Mouse (Mus musculus) embryonic facial prominence, embryonic 11.5 days (tissue): ENCODE measurements at regions not wholly inside any gene's neighbourhood (a gene's known extent, or its start where the extent isn't known, plus 50 kb on each side); places are given as distances from the start of the nearest gene placed in this dataset.

Experiments used
- ATAC-seq: fragments of 200-750 bp; cut with Nextera tagmentation; replicated peaks from 2 replicates; pipeline ENCODE4 v1.8.0; 2017; ENCODE audit warnings: low read depth; ENCODE audit not compliant: insufficient number of reproducible peaks, low FRiP score, low TSS enrichment
- DNase-seq: peaks from one replicate; pipeline ENCODE4 v3.0.0-alpha.2; 2015; ENCODE audit warnings: low spot score
- H3K27ac ChIP-seq: fragments of 300-500 bp; sonication (generic); replicated peaks from 2 replicates; pipeline ENCODE4 v1.5.1; 2014; ENCODE audit warnings: mild to moderate bottlenecking, low read depth, low read length, control low read depth
- H3K27me3 ChIP-seq: fragments of 300-500 bp; sonication (generic); 2 replicates; pipeline ENCODE4 v1.6.1; 2014; ENCODE audit warnings: mild to moderate bottlenecking, low read length, moderate library complexity, mixed read lengths; ENCODE audit not compliant: control insufficient read depth, insufficient read depth
- H3K36me3 ChIP-seq: fragments of 300-500 bp; sonication (generic); replicated peaks from 2 replicates; pipeline ENCODE4 v1.6.1; 2014; ENCODE audit warnings: low read depth, mild to moderate bottlenecking, low read length, moderate library complexity, mixed read lengths; ENCODE audit not compliant: control insufficient read depth, insufficient read depth
- H3K4me1 ChIP-seq: fragments of 300-500 bp; sonication (generic); 2 replicates; pipeline ENCODE4 v1.6.1; 2014; ENCODE audit warnings: low read length, mixed read lengths; ENCODE audit not compliant: control insufficient read depth, insufficient read depth
- H3K4me2 ChIP-seq: fragments of 300-500 bp; sonication (generic); 2 replicates; pipeline ENCODE4 v1.6.1; 2014; ENCODE audit warnings: low read depth, mild to moderate bottlenecking, control low read depth, low read length, moderate library complexity
- H3K4me3 ChIP-seq: fragments of 300-500 bp; sonication (generic); 2 replicates; pipeline ENCODE4 v1.5.1; 2014; ENCODE audit warnings: low read depth, low read length, control low read depth
- H3K9ac ChIP-seq: fragments of 300-500 bp; sonication (generic); replicated peaks from 2 replicates; pipeline ENCODE4 v1.6.1; 2014; ENCODE audit warnings: mild to moderate bottlenecking, control low read depth, low read length
- H3K9me3 ChIP-seq: fragments of 300-500 bp; sonication (generic); replicated peaks from 2 replicates; pipeline ENCODE4 v1.6.1; 2016; ENCODE audit warnings: mild to moderate bottlenecking, low read length, inconsistent platforms, mixed read lengths; ENCODE audit not compliant: control insufficient read depth
- WGBS: fragments of 180-500 bp; shearing (Covaris S2); extraction: QIAGEN DNeasy Blood & Tissue Kit; methylation state at CpG from one replicate; pipeline ENCODE4 v1.1.7; 2014; 5-methylcytosine and 5-hydroxymethylcytosine counted together

GRCm38 (mm10) chr1:67789371-67789770, 666.5 kb downstream of the Cps1 start:
- H3K27ac ChIP-seq = no peak overlapping the region
- WGBS = 68% methylated on average over 1 of the region's 1 CpGs
- H3K9ac ChIP-seq = no peak overlapping the region
- no peak overlapping the region for H3K4me3 ChIP-seq
- H3K9me3 ChIP-seq = no peaks in the 10 kb centered on the region
- ATAC-seq = no peak
- H3K27me3 ChIP-seq = no peaks in the 10 kb centered on the region
- no peak overlapping the region for H3K4me2 ChIP-seq
- H3K4me1 ChIP-seq = no peaks in the 10 kb centered on the region
- DNase-seq = no peak
- H3K36me3 ChIP-seq = no peaks in the 10 kb centered on the region

DNA sequence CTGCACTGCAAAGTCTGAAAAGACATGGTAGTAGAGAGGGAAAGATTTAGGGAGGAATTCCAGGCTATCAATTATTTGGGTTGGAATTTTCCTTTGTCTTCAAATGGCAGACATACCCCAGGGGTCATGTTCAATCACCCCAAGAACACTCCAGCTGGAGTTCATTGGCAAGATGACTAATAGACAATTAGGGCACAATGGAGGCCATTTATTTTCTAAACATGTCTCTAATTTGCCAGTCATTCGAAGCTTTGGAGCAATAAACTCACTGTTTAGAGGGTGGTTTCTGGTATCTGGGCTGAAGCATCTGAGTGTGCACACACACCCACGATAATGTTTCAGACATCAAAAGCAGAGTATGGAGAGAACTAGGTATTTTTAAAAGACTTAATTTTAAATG, 672.2 kb downstream of the Cps1 start:
- DNase-seq = peak; percentile 39
- Histone ChIP-seq H3K4me1 (no peaks in the 10 kb centered on the region), H3K9ac (no peak overlapping the region), H3K27me3 (no peaks in the 10 kb centered on the region), H3K27ac (no peak overlapping the region), H3K4me3 (no peak overlapping the region), H3K9me3 (no peaks in the 10 kb centered on the region), H3K36me3 (no peaks in the 10 kb centered on the region), H3K4me2 (no peak overlapping the region)
- ATAC-seq = no peak
- WGBS = 8% methylated on average over 2 of the region's 2 CpGs

DNA sequence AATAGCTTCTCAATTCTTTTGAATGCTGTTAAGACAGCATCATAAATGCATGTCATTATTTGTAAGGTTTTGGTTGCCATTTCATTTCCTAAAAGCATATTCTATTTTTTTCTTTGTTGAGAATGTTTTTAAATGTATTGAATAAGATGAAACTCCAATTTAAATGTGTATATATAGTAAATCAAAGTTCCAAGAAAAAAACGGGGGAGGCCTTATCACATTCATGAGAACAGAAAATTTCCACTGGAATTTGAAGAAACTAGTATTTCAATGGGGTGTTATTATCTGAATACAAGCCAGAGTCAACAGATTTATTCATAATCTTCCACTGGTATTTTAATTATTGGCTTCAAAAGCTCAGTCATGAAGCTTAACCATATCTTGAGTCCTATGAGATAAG, 672.7 kb downstream of the Cps1 start:
- Histone ChIP-seq H3K4me2 (no peak overlapping the region), H3K36me3 (no peaks in the 10 kb centered on the region), H3K27ac (no peak overlapping the region), H3K27me3 (no peaks in the 10 kb centered on the region), H3K9ac (no peak overlapping the region), H3K4me3 (no peak overlapping the region), H3K4me1 (no peaks in the 10 kb centered on the region), H3K9me3 (no peaks in the 10 kb centered on the region)
- 71% methylated on average over 1 of the region's 1 CpGs for WGBS
- ATAC-seq (no peak), DNase-seq (no peak)

DNA sequence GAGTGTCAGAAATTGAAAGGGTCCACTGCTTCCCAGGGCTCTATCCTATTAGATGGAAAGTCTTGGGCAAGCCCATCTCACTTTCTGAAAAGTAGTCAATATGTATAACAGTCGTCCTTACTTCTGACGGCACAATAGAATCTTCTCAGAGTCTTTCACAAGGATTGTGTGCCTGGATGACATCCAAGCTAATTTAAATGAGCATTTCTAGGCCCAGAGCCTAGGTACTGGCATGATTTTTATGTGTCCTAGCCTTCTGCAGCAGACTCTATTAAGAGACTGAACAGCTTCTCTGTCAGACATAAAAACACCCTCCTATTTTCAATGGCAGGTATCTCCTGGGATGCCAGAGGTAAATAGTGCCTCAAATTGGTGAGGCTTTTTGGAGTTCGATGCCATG, 680.5 kb downstream of the Cps1 start:
- DNase-seq = no peak
- no peaks in the 10 kb centered on the region for H3K4me1 ChIP-seq
- H3K27ac ChIP-seq = no peak overlapping the region
- no peaks in the 10 kb centered on the region for H3K36me3 ChIP-seq
- no peak overlapping the region for H3K9ac ChIP-seq
- no peak overlapping the region for H3K4me3 ChIP-seq
- 80% methylated on average over 3 of the region's 3 CpGs for WGBS
- H3K9me3 ChIP-seq = no peaks in the 10 kb centered on the region
- H3K27me3 ChIP-seq = no peaks in the 10 kb centered on the region
- no peak overlapping the region for H3K4me2 ChIP-seq
- no peak for ATAC-seq

- peak; percentile 19 for DNase-seq
- H3K9ac ChIP-seq = no peak overlapping the region
- no peak overlapping the region for H3K27ac ChIP-seq
- no peak overlapping the region for H3K4me2 ChIP-seq
- H3K27me3 ChIP-seq = no peaks in the 10 kb centered on the region
- no peaks in the 10 kb centered on the region for H3K9me3 ChIP-seq
- no peaks in the 10 kb centered on the region for H3K4me1 ChIP-seq
- no peaks in the 10 kb centered on the region for H3K36me3 ChIP-seq
- WGBS = 56% methylated on average over 3 of the region's 3 CpGs
- no peak overlapping the region for H3K4me3 ChIP-seq
- ATAC-seq = no peak
Measured at GRCm38 (mm10) chr1:67820092-67820491, 697.3 kb downstream of the Cps1 start.

DNA sequence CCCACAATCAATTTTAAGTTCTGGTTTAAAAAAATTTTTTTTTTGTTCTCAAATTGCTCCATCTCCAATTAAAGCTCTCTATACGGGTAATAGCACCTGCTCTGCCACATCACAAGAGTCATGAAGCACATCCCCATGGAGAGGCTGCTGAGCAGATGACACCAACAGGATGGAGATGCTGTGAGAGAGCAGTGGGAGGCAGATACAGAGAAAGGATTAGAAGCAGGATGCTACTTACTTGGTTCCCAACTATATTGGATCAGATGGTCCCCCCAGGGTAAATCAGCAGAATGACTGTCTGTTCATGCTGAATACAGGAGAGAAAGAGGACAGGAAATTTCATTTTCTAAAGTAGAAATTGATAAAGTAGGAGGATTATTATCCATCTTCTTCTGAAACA, 725.2 kb downstream of the Cps1 start:
- Histone ChIP-seq H3K27me3 (no peaks in the 10 kb centered on the region), H3K9me3 (no peaks in the 10 kb centered on the region), H3K4me3 (no peak overlapping the region), H3K9ac (no peak overlapping the region), H3K4me2 (no peak overlapping the region), H3K4me1 (no peaks in the 10 kb centered on the region), H3K36me3 (no peaks in the 10 kb centered on the region), H3K27ac (no peak overlapping the region)
- no peak for ATAC-seq
- no peak for DNase-seq
- 41% methylated on average over 1 of the region's 1 CpGs for WGBS

DNA sequence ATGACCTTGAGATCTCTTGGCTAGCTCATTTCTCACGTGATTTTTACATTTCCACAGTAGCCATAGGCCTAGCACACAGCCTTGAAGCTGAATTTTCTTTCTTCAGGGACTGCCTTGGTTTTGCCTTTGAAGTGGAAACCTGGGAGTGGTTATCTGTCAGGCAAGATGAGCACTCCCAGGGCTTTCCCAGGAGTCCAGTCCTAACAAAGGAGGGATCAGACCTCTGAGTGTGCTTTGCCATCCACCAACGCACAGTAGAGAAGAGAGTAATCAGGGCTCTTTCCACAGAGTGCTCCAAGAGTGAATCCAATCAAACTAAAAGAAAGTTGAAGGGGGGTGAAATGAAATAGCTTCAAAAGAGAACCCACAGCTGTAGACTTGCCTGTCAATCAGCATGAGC, 770.7 kb downstream of the Cps1 start:
- H3K4me2 ChIP-seq = no peak overlapping the region
- no peak for DNase-seq
- WGBS = 28% methylated on average over 2 of the region's 2 CpGs
- H3K9me3 ChIP-seq = no peaks in the 10 kb centered on the region
- no peak overlapping the region for H3K4me3 ChIP-seq
- H3K4me1 ChIP-seq = no peaks in the 10 kb centered on the region
- 0 out of 2 replicates have a peak, but pooled peaks have one; percentile 65 for ATAC-seq
- no peaks in the 10 kb centered on the region for H3K27me3 ChIP-seq
- H3K9ac ChIP-seq = no peak overlapping the region
- H3K36me3 ChIP-seq = no peaks in the 10 kb centered on the region
- H3K27ac ChIP-seq = no peak overlapping the region

GRCm38 (mm10) chr1:67894749-67895293, 772.0 kb downstream of the Cps1 start:
- no peak overlapping the region for H3K27ac ChIP-seq
- H3K27me3 ChIP-seq = no peaks in the 10 kb centered on the region
- no peaks in the 10 kb centered on the region for H3K9me3 ChIP-seq
- no peak overlapping the region for H3K4me2 ChIP-seq
- no peaks in the 10 kb centered on the region for H3K4me1 ChIP-seq
- DNase-seq (peak; percentile 9), ATAC-seq (no peak)
- H3K36me3 ChIP-seq = no peaks in the 10 kb centered on the region
- H3K9ac ChIP-seq = no peak overlapping the region
- WGBS = 90% methylated on average over 1 of the region's 1 CpGs
- H3K4me3 ChIP-seq = no peak overlapping the region
